Mouse (Mus musculus): ENCODE measurements at regions not wholly inside any gene's neighbourhood (a gene's known extent, or its start where the extent isn't known, plus 50 kb on each side); places are given as distances from the start of the nearest gene placed in this dataset.

DNA sequence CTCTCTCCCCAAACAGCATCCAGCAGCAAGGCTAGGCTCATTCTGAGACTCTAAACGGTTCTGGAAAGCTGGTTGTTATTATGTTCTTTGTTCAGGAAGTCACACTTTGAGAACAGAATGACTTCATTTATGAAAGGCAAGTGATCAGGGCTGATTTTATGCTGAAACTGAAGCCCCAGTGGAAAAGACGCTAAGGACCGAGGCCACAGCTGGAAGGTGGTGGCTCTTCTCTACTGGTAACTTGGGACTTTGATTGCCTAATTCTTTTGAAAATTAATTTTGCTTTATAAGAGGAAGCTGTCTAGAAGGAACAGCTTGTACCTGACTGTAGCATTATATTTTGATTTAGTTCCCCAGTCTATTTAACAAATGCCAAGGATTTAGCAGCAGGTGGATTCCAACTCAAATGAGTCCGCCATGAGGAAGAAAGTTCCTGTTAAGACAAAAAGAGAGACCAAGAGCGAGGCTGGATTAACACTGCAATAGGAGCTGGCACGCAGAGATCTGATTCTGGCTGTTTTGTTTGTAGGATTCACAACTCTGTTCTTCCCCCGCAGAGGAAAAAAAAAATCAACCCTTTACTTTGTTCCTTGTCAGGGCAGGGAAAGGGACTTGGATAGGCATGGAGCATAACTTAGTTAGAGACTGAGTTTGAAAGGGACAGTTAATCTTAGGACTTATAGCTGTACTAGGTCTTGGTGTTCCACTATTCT, 388.3 kb upstream of the Slc30a5 start:
- no peak for DNase-seq (ENCODE audit: low spot score in 2 of 2)

DNA sequence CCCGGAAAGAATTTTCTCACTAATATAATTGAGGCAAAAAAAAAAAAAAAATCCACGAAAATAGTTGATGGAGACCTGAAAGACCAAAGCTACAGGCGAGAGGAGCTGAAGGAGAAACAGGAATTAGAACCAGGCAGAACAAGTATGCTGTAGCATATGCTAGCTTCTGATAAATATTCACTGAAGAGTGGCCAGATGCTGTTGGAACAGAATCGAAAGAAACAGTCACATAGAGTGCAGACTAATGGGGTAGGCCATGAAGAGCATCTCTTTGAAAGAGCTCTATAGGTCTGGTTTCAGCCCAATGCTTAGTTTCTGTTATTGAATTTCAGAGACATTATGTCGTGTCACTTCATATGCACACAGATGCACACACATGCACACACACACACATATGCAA, 386.3 kb upstream of the Slc30a5 start:
- DNase-seq (ENCODE audit: low spot score in 2 of 2), result no peak

DNA sequence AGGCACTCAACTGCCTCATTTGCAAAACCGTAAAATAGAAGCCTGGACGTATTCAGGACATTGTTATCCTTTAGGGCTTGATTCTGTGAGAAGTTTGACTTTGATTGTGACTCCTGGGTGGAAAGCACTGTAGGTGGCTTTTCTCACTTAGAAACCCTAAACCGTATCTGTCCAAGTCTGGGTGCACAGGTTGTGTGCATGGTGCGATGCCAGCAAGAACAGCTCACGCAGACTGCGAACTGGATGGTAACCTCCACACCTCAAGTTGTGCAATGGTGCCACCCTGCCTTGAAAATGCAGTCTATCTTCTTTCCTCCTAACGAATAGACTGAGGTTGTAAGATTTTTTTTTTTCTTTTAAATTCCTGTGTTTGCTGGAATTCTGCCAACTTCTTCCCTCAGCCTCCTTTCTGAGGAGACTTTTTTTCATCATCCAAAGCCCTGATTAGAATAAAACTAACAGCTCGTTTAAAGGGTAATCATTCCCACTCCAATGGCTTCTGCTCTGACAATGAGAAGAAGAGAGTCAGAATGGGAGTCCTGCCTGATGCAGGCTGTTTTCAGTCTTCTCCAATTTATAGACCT, 383.8 kb upstream of the Slc30a5 start:
- no peak for DNase-seq (ENCODE audit: low spot score in 2 of 2)

DNA sequence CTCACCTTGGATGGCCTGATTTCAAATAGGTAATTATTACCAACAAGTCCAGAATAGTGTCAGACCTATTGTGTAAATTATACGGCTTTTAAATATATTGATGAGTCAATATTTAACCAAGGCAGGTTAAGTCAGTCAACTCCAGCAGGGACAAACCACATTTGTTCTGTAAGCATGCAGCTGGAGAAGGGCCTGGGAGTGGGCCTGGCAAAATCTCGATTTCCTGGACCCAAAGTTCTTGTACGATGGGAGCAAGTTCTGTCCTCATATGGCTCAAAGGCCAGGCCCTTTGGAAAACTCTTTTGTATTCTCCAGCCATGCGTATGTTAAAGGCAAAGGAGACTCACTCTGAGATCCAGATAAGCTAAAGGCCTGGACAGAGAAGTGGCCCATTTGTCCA, 383.2 kb upstream of the Slc30a5 start:
- no peak for DNase-seq (ENCODE audit: low spot score in 2 of 2)

DNA sequence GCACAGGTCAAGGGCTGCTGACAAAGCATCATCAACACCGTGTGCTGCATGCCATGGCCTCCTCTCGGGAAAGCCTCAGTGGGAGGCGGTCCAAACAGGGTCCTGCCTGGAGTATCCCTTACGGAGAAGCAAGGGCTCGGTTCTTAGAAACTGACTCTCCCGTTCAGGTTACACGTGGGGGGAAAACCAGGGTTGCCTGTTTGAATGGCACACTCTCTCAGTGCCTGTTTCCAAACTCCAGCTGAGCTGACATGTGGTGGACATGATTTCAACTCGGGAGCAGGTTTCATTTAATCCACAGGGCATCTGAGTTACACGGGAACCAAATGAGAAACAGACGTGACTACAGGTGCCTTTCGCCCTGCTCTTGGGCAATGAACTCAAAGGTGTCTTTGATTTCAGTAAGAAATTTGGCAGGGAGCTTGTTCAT, 382.6 kb upstream of the Slc30a5 start:
- no peak for DNase-seq (ENCODE audit: low spot score in 2 of 2)

DNA sequence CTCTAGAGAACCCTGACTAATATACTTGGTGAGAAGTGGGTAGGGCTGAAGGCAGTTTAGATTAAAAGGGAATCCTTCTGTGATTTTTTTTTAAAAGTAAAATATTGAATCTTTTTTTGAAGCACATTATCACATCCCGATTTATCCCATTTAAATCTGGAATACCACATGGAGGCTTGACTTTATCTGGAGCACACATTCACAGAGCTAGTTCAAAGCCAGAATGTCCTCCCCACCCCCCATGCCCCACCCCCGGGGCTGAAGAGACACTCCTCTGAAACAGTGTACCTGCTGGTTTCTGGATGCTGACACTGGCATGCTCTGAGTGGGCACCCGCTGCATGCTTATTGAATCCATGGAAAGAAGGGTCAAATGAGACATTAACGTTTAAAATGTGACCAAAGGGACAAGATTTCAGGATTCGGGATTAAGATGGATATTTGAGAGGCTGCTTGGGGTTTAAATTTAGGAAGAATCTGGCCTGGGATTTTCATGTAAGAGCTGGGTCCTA, 382.0 kb upstream of the Slc30a5 start:
- DNase-seq (ENCODE audit: low spot score in 2 of 2), result no peak

DNA sequence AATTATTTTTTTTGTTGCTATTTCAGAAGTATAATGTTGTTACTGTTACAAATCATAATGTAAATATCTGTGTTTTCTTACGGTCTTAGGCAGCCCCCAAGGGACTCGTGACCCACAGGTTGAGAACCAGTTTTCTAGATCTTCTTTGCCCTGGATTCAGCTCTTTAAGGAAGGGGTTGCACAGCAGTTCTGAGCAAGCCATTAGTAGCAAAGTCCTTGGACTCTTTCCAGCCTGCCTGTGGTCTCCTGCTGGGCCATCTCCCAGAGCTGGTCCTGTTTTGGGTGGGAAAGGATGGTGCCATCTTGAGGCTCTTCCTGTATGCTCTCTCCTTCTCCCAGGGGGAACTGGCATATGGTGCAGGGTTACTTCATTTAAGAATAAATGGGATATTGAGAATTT, 380.9 kb upstream of the Slc30a5 start:
- DNase-seq (ENCODE audit: low spot score in 2 of 2), result no peak

DNA sequence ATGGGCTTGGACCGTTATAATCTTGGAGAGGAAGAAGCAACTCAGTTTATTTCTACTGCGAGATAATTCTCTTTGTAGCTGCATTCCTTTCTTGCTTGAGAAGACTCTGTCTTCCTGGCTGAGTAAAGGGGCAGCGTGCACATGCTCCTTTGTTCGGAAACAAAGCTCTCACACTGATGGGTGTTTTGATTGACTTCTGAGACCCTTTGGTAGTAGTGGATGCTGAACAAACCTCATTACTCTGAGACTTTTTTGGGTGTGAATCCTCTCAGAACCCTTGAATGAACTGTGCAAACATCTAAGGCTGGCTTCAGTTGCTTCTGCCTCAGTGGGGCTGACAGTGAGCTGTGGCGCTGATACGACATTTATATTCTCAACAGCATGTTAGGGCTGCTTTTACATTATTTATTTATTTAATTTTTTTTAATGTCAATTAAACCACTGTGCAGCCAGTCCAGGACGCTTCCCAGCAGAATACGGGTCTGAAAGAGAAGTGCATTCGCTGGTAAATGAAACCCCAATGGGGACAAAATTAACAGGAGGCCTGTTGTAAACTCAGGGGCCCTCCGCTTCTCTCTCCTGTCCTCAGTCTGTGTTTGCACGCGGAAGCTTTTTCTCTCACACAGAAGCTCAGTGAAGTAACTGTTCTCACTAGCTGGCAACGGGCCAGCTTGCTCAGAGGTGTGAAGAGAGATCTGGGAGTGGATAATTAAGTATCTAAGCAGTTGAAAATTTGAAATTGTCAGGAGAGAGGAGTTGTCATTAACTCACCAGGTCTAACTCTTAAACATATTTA, 380.1 kb upstream of the Slc30a5 start:
- peak in 1 of 2 experiments; percentile 34 for DNase-seq (ENCODE audit: low spot score in 2 of 2)

DNA sequence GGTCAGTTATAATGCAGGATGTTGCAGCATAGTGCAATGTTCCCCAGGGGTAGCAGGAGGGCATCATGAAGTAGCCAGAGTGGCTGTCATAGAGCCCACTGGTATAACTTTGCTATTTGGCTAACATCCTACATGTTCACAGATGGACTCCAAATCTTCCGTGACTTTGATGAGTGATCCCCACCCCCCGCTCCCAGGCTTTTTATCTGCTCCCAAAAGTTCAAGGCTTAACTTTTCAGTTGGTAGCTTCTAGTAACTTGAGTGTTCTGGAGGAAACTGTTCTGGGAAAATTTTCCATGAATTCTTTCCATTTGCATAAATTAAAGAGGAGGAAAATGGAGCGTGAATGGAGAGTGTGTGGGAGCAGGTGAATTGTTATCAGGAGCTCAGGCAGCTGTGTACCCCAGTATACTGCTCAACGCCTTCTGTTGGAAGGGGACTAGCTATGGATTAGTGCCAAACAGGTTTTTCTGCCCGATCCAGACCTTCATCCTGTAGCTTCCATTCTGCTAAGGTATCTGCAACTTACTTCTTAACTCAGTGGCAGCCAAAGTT, 379.2 kb upstream of the Slc30a5 start:
- DNase-seq (ENCODE audit: low spot score in 2 of 2), result no peak

DNA sequence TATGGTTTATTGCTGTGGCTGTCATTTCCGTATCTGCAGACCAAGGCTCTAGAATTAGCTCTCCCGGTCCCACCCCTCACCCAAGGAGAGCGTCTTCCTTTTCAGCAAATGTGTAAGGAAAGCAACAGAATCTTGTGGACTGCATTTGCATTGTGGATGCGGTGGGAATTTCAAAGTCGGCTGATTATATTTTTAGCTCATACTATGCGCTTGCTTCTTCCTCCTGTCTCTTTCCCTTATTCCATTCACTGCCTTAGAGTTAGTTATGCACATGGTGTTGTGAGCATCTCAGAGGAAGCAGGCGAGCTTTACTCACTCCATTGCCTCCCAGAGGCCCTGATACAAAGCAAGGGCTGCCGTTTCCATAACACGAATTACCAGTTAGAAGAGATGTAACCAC, 375.6 kb upstream of the Slc30a5 start:
- no peak for DNase-seq (ENCODE audit: low spot score in 2 of 2)

DNA sequence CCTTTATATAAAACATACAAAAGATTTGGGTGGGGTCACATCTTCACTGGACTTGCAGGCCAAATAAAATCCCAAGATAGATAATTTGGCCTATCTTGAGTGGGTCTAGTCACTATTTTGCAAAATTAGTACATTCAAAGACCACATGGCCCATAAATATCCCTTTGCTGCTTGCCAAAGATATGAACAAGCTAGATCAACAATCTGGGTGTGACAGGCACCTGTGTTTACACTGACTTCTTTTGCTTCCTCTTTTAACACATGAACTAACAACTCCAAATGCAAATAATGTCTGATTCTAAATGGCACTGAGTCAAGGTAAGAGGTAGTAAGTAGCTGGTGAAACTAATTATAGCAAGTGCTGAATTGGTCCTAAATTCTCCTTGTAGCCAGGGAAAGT, 370.2 kb upstream of the Slc30a5 start:
- no peak for DNase-seq (ENCODE audit: low spot score in 2 of 2)

DNA sequence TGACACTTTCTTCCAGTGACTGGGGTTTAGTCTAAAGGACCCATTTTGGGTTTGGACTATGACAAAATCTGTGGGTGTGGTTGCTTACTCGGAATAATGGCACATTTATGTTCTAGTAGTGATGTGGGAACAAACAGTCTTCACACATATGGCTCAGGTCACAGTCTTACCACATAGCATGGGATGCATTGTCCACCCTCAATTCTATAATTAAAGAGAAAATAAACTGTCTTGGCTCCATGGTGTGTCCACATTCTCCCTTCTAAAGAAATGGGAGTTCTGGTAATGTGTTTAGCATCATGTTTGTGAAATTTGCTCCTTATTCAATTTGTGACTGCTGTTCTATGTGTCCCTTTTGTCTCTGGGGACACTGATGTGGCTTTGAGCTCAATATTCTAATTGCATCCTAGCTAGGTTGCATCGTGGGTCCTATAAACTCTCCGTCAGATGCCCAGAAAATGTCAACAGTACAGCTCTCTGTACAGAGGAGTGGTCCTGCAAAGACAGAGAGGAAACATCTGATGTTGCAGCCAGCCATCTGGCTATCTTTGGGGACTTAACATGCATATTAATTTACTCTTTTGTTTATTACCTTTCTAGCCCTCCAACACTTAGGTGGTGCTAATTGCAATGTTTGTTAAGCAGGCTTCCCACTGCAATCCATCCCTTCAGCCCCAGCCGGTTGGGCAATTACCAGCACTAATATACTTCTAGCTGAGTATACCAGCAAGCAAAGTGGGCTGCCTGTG, 369.5 kb upstream of the Slc30a5 start:
- DNase-seq (ENCODE audit: low spot score in 2 of 2), result no peak

DNA sequence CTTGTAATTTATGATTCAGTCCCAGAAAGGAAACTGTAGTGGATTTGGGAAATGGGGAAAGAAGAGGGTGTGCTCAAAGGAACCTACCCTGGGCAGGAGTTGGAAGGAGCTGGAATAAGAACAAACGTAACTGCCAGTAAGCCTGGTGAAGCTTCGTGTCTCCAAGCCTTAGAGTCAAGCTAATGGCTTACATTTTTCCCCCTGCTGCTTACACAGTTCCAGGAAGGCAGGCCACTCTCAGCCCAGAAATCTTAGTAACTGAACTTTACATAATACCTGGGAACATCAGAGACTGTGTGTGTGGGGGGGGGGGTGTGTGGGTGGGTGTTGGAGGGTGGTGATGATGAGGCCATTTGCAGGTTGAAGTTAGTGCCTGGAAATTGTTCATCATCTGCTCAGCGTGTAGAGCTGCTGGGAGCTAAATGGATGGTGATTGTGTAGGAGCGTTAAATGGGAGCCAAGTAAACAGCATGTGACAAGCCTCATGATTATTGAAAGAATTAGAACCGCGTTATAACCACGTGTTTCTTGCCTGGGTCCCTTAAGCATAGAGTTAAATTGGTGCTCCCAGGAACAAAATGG, 357.1 kb upstream of the Slc30a5 start:
- no peak for DNase-seq (ENCODE audit: low spot score in 2 of 2)

DNA sequence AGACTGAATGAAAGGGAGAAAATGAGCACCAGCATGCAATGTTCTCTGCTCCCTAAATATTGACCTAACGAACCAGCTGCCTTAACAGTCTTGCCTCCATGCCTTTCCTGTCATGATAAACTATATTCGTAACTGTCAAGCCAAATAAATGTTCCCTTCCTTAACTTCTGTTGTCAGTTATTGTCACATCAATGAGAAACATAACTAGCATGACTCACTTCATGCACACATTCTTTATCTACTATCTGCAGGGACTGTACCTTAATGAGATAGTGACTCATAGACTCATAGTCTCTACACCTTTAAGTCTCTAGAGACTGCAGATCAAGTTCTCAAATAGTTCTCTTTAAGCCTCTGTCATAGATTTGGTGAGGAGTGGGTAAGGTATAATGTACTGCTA, 349.2 kb upstream of the Slc30a5 start:
- no peak for DNase-seq (ENCODE audit: low spot score in 2 of 2)

DNA sequence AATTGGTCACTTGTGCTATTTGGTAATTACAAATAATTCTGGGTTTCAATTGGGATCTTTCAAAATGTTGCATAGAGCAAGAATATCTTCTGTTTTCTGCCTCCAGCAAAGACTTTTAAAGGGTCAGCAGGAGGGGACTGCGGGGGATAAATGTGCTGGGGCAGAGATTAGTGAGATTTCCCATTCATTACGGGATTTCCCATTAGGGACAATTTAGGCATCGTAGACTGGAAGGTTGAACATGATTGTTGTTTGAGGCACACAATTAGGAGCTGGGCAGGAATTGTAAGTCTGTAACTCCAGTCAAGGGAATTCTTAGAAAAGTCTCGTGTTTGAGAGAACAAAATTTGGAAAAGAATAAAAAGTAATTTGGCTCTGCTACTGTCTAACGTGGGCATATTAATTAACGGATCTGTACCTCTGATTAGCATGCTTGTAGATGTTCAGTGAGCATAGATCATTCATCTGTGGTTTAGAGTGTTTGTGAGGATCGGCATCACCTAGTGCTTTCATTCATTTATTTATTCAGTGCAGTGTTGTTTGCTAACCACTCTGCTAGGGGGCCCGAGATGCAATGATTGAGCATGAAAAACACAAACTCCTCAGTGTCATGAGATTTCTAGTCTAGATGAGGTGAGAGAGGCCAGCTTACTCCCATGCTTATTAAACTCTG, 341.9 kb upstream of the Slc30a5 start:
- no peak for DNase-seq (ENCODE audit: low spot score in 2 of 2)

DNA sequence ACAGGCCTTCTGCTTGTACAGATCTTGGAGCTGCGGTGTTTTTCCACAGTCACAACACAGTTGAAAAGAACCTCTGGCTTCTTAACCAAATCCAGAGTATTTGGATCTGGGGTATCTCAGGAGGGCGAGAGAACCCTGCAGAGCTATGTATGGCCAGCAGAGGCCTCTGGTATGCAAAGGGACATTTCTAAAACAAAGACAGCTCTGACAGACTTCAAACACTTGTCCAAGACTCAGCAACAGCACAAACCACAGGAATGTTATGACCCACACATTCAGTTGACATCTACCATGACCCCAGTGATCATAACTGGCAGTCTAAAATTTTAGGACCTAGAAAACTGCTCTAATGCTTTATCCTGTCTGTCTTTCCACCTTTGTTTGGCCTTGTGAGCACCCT, 328.5 kb upstream of the Slc30a5 start:
- no peak for DNase-seq (ENCODE audit: low spot score in 2 of 2)

DNA sequence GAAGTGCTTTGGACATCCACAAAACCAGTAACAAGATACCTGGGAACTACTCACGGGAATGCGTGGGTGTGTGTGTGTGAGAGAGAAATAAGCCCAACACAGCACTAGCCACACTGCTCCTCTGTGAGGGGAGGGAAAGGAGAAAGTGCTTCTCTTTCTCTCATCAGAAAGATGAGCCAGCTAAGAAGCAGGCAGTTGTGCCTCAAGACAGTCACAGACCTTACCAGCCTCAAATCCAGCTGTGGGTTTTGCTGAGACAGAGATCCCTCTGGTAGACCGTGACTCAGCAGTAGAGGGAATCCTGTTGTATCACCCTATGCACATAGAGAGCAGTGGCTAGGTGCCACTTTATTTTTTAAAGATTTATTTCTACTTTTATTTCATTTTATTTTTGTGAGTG, 326.7 kb upstream of the Slc30a5 start:
- DNase-seq (ENCODE audit: low spot score in 2 of 2), result no peak

DNA sequence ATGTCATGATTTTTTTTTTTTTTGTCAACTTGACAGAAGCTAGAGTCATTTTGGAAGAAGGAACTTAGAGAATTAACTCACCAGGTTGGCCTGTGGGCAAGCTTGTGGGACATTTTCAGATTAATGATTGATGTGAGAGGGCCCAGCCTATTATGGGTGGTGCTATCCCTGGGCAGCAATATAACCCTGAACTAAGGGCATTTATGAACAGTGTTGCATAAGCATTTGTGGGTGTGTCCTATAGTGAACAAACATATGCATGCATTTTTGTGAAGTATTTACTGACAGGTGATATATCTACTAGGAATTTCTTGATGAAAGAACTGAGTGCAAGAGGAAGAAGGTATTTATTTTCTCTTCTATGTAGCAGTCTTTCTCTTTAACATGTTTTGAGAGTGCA, 320.5 kb upstream of the Slc30a5 start:
- DNase-seq (ENCODE audit: low spot score in 2 of 2), result no peak

DNA sequence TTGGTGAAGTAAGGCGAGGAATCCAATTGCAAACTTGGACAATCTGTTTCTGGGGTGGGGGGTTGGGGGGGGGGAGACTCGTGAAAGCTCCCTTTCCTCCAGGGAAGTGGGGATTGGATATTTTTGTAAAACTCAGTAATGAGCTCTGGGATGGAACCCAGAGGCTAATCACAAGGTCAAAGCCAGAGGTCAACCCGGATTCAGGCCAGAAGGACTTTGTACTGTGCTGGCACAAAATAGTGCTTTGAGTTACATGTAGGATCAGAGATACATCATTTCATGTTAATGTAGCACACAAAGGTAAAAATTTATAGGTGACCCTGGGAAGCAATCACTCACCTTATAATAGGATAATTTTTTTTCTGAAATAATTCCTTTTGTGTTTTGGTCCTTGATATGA, 309.5 kb upstream of the Slc30a5 start:
- no peak for DNase-seq (ENCODE audit: low spot score in 2 of 2)

DNA sequence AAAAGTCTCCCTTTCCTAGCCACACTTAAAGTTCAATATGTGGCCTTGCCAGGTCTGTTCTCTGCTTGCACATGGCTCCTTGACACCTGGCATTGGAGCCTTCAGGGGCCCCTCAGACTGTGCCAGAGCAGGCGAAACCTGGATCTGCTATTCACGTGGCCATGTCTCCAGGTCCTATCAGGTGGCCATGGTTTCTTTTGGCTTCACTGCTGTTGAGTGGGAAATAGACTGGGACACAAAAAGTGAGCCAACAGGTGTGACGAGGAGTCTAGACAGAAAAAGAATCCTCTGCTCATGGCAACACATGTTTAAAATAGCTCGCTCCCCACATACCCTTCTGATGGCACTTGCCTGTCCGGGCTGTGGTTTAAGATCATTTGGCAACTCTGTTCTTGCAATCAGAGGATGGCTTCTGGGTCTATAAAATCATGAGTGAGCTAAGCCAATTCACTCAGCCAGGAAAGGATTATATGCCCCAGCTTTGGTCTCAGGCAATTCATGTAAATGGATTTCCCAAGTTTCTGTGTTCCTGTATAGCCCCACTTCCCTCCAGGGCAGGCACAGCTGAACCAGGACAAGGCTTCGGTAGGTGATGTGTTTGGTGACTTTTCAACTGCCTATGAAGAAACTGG, 309.0 kb upstream of the Slc30a5 start:
- no peak for DNase-seq (ENCODE audit: low spot score in 2 of 2)
